Mouse (Mus musculus) kidney, adult 2 months (tissue): ENCODE measurements around the gene Map4k4.

Experiments
- CTCF ChIP-seq: fragments of 200-500 bp; conservative IDR thresholded peaks from 2 replicates; pipeline ENCODE4 v1.5.1; 2011; ENCODE audit warnings: low read depth, mild to moderate bottlenecking, control low read depth, low read length, moderate library complexity, mixed read lengths; ENCODE audit not compliant: insufficient read depth, insufficient read length
- POLR2A ChIP-seq: fragments of 200-500 bp; IDR thresholded peaks from one replicate; pipeline ENCODE4 v1.6.1; 2011; ENCODE audit warnings: low read depth, low read length, control low read depth

DNA sequence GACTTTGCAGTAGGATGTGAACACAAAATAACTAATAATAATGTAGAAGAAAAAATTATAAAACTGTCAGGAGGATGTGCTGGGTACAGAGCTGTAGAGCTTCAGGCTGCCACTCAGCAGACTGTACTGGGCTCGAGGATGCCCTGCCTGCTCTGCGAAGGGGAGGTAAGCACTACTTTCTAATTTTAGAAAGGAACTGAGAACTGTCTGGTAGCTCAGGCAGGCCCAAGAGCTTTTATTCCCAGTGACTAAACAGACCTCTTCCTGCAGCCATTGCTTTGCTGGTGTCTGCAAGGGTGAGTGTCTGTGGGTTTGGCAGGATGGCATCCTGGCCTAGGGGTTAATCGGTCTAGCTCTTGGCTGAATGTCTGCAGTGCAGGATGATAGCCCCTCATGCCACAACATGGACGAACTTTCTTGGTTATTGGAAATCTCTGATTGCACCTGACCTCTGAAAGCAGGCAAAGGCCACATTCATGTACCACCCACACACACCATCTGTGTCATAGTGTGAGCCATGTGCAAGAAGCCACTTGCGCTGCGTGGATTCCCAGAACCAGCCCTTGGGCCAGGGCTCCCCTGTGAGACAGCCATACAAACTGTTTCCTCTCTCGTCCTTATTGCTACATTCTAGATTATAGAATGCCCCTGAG, 43.8 kb upstream of the Map4k4 start:
- TF ChIP-seq CTCF (no peak), POLR2A (no peak)
